Mouse (Mus musculus): ENCODE data around the gene Sept11.

GRCm38 (mm10) chr5:93221661-93222060, 128.4 kb downstream of the Sept11 start:
- TF ChIP-seq GATA1 (IDR thresholded peaks at IDR 0.05; ENCODE audit: low read length) (no peak), TAL1 (IDR thresholded peaks at IDR 0.05; ENCODE audit: low read length) (no peak)

Measured in erythroblast, embryonic 14.5 days (primary cell).